Mouse (Mus musculus) erythroblast, adult 5-6 weeks (primary cell): ENCODE results near the gene Map3k7cl. TPM values are rescaled to one million over a fixed set of nuclear protein-coding genes. Genes with fewer than 3 reads are reported as not detected.

Source experiments
- ATAC-seq: replicated peaks from 2 replicates; pipeline ENCODE4 v1.8.0; 2016; ENCODE audit warnings: moderate number of reproducible peaks, mild to moderate bottlenecking, moderate TSS enrichment, inconsistent platforms; ENCODE audit not compliant: poor library complexity, low FRiP score, severe bottlenecking
- total RNA-seq, 2 experiments: library from RNA; stranded (forward) in 1 of 2; stranded (reverse) in 1 of 2; fragments of 150-400 nt in 1 of 2; fragments of 200-764, 138-1000 nt in 1 of 2; gene quantifications; 2 replicates each; pipeline versions ENCODE4 v1.2.3 to v1.2.4; 2015 to 2017; ENCODE audit warnings: low replicate concordance in 2 of 2

Gene Map3k7cl
- total RNA-seq, 2 experiments from 2014 or later, result not detected

DNA sequence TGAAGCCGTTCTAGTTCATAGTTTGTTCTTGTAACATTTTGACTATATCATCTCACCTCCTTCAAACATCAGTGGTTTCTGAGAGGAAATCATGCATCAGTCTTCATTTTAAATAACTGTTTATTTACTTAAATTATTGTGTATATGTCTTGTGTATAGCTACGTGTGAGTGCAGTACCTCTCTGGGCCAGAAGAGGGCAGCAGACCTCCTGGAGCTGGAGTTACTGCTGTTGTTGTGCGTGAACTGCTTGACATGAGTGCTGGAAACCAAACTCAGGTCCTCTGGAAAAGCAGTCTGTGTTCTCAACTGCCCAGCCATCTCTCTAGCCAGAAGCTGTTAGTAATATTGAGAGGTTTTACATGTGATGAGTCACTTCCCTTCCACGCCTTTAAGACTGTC lies 73.6 kb downstream of the Map3k7cl start:
- ATAC-seq, result no peak

DNA sequence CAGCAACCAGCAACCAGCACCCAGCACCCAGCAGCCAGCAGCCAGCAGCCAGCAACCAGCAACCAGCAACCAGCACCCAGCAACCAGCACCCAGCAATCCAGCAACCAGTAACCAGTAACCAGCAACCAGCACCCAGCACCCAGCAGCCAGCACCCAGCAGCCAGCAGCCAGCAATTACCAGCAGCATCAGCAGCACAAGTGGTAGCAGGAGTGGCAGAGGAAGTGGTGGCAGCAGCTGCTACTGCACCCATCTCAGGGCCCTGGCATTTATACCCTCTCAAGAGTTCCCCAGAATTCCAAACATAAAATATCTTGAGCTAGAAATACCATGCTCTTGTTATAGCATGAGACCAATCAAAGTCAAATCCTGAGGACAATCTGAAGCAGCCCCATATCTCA lies 81.6 kb downstream of the Map3k7cl start:
- ATAC-seq, result no peak

- ATAC-seq, result no peak
Measured at GRCm38 (mm10) chr16:87635213-87635755, 82.2 kb downstream of the Map3k7cl start.

DNA sequence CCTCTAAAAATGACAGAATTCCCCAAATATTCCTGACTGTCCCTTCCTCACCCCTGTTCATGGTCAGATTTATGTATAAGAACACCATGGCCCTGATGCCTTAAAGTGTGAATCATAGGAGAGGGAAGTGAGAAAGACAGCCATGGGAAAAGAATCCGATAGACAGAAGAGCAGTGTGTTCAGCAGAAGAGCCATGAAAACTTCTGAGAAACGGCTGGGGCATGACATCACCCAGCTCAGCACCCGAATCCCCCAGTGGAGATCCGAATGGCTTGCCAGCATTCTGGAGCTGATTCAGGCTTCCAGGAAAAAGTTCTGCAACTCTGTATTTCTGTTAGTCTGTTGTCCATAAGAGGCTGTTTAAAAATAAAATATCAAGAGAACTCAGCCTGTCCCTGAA lies 82.7 kb downstream of the Map3k7cl start:
- no peak for ATAC-seq

GRCm38 (mm10) chr16:87638098-87638497 lies 85.0 kb downstream of the Map3k7cl start:
- ATAC-seq, result no peak

GRCm38 (mm10) chr16:87642234-87642633 lies 89.1 kb downstream of the Map3k7cl start:
- no peak for ATAC-seq

GRCm38 (mm10) chr16:87644111-87644770 lies 91.1 kb downstream of the Map3k7cl start:
- ATAC-seq, result no peak

Other genes with a start within 250 kb of the Map3k7cl start
- gene N6amt1, start 199.1 kb upstream of the Map3k7cl start, total RNA-seq (2015; ENCODE audit: low replicate concordance), result 3.3 and 6.9 TPM in 2 replicates
- 0.43 and 3.6 TPM in 2 replicates for gene N6amt1, start 199.1 kb upstream of the Map3k7cl start, total RNA-seq (2017; ENCODE audit: low replicate concordance)
- 4.2 and 7.1 TPM in 2 replicates for gene Ltn1, start 120.7 kb upstream of the Map3k7cl start, total RNA-seq (2015; ENCODE audit: low replicate concordance)
- gene Ltn1, start 120.7 kb upstream of the Map3k7cl start, total RNA-seq (2017; ENCODE audit: low replicate concordance), result 8.2 and 8.5 TPM in 2 replicates
- 0.38 and 3.3 TPM in 2 replicates for gene Rwdd2b, start 112.8 kb upstream of the Map3k7cl start, total RNA-seq (2015; ENCODE audit: low replicate concordance)
- gene Rwdd2b, start 112.8 kb upstream of the Map3k7cl start, total RNA-seq (2017; ENCODE audit: low replicate concordance), result 1.7 and 3.0 TPM in 2 replicates
- 14.4 and 52.5 TPM in 2 replicates for gene Usp16, start 98.6 kb upstream of the Map3k7cl start, total RNA-seq (2015; ENCODE audit: low replicate concordance)
- 9.0 and 14.2 TPM in 2 replicates for gene Usp16, start 98.6 kb upstream of the Map3k7cl start, total RNA-seq (2017; ENCODE audit: low replicate concordance)
- gene Cct8, start 57.5 kb upstream of the Map3k7cl start, total RNA-seq (2015; ENCODE audit: low replicate concordance), result 81.5 and 105 TPM in 2 replicates
- 130 and 164 TPM in 2 replicates for gene Cct8, start 57.5 kb upstream of the Map3k7cl start, total RNA-seq (2017; ENCODE audit: low replicate concordance)
- 25.7 and 53.4 TPM in 2 replicates for gene Bach1, start 145.6 kb downstream of the Map3k7cl start, total RNA-seq (2015; ENCODE audit: low replicate concordance)
- gene Bach1, start 145.6 kb downstream of the Map3k7cl start, total RNA-seq (2017; ENCODE audit: low replicate concordance), result 57.3 and 58.4 TPM in 2 replicates